Mouse (Mus musculus) CH12.LX (cell line): ENCODE measurements at regions not wholly inside any gene's neighbourhood (a gene's known extent, or its start where the extent isn't known, plus 50 kb on each side); places are given as distances from the start of the nearest gene placed in this dataset.

Source experiments
- DNase-seq: peaks from one replicate; pipeline ENCODE4 v3.0.0-alpha.2; 2013; ENCODE audit errors: extremely low read depth
- H3K27ac ChIP-seq: 2 replicates; pipeline ENCODE4 v1.5.1; 2012; ENCODE audit warnings: low read depth, mild to moderate bottlenecking, control low read depth, moderate library complexity; ENCODE audit not compliant: insufficient read depth
- H3K27me3 ChIP-seq: replicated peaks from 2 replicates; pipeline ENCODE3; 2012; ENCODE audit warnings: inconsistent platforms
- H3K36me3 ChIP-seq, 2 experiments: replicated peaks in 1 of 2; 2 replicates each; pipeline versions ENCODE3 to v1.6.1; 2012; ENCODE audit warnings: inconsistent platforms in 1 of 2, low read length in 1 of 2, mild to moderate bottlenecking in 1 of 2, mixed read lengths in 1 of 2, moderate library complexity in 1 of 2; ENCODE audit not compliant: control insufficient read depth in 1 of 2, insufficient read depth in 1 of 2
- H3K4me1 ChIP-seq, 2 experiments: 2 replicates each; pipeline ENCODE4 v1.6.1; 2012; ENCODE audit warnings: inconsistent platforms in 1 of 2, moderate library complexity in 1 of 2; ENCODE audit not compliant: insufficient read depth in 2 of 2, control insufficient read depth in 1 of 2
- H3K4me2 ChIP-seq: 2 replicates; pipeline ENCODE4 v1.6.1; 2012; ENCODE audit warnings: low read depth, mild to moderate bottlenecking, control low read depth; ENCODE audit not compliant: poor library complexity, insufficient read depth, severe bottlenecking
- H3K4me3 ChIP-seq, 3 experiments: fragments of 150-350 bp in 1 of 3; sonication (generic) in 1 of 3; replicated peaks in 1 of 3; 2 replicates each; pipeline versions ENCODE3 to v1.5.1; 2011 to 2012; ENCODE audit warnings: low read depth in 2 of 3, low read length in 2 of 3, mild to moderate bottlenecking in 2 of 3, moderate library complexity in 2 of 3, control low read depth in 1 of 3, improper control_type of control experiment in 1 of 3, inconsistent platforms in 1 of 3, mixed read lengths in 1 of 3; ENCODE audit not compliant: poor library complexity in 1 of 3
- H3K79me2 ChIP-seq: replicated peaks from 2 replicates; pipeline ENCODE4 v1.6.1; 2012; ENCODE audit warnings: mild to moderate bottlenecking, moderate library complexity; ENCODE audit not compliant: control insufficient read depth, poor library complexity, insufficient read depth, severe bottlenecking; ENCODE audit errors: extremely low read depth
- H3K9ac ChIP-seq: 2 replicates; pipeline ENCODE4 v1.6.1; 2012; ENCODE audit warnings: low read depth, mild to moderate bottlenecking, control low read depth, moderate library complexity; ENCODE audit not compliant: insufficient read depth
- H3K9me3 ChIP-seq: replicated peaks from 2 replicates; pipeline ENCODE3; 2012; ENCODE audit warnings: low read length, inconsistent platforms, mixed read lengths
- BHLHE40 ChIP-seq: IDR thresholded peaks from 2 replicates; pipeline ENCODE4 v1.6.1; 2011; ENCODE audit warnings: mild to moderate bottlenecking, low read depth, low read length, improper control_type of control experiment
- CHD1 ChIP-seq: IDR thresholded peaks from 2 replicates; pipeline ENCODE4 v1.6.1; 2012; ENCODE audit warnings: low read depth, low read length, improper control_type of control experiment, inconsistent platforms
- CHD2 ChIP-seq: IDR thresholded peaks from 2 replicates; pipeline ENCODE4 v1.6.1; 2011; ENCODE audit warnings: low read length, improper control_type of control experiment
- E2F4 ChIP-seq: IDR thresholded peaks from 2 replicates; pipeline ENCODE4 v1.6.1; 2011; ENCODE audit warnings: low read depth, low read length, improper control_type of control experiment; ENCODE audit not compliant: insufficient replicate concordance
- ELF1 ChIP-seq: IDR thresholded peaks from 2 replicates; pipeline ENCODE4 v1.6.1; 2014; ENCODE audit warnings: low read depth, mild to moderate bottlenecking, inconsistent platforms, low read length, improper control_type of control experiment
- ETS1 ChIP-seq: conservative IDR thresholded peaks from 2 replicates; pipeline ENCODE4 v1.6.1; 2012; ENCODE audit warnings: low read depth, mild to moderate bottlenecking, inconsistent platforms, low read length, improper control_type of control experiment, moderate library complexity
- GABPA ChIP-seq: IDR thresholded peaks from 2 replicates; pipeline ENCODE4 v1.6.1; 2012; ENCODE audit warnings: low read depth, low read length, improper control_type of control experiment, inconsistent platforms; ENCODE audit not compliant: insufficient replicate concordance
- HCFC1 ChIP-seq: IDR thresholded peaks from 2 replicates; pipeline ENCODE4 v1.6.1; 2012; ENCODE audit warnings: low read depth, mild to moderate bottlenecking, inconsistent platforms, low read length, improper control_type of control experiment
- KAT2A ChIP-seq: IDR thresholded peaks from 2 replicates; pipeline ENCODE4 v1.6.1; 2012; ENCODE audit warnings: low read length, improper control_type of control experiment, inconsistent platforms; ENCODE audit not compliant: insufficient replicate concordance
- MEF2A ChIP-seq: IDR thresholded peaks from 2 replicates; pipeline ENCODE4 v1.6.1; 2014; ENCODE audit warnings: low read depth, mild to moderate bottlenecking, inconsistent platforms, low read length, improper control_type of control experiment, borderline replicate concordance
- NELFE ChIP-seq: IDR thresholded peaks from 2 replicates; pipeline ENCODE4 v1.6.1; 2011; ENCODE audit warnings: low read depth, low read length, improper control_type of control experiment
- PAX5 ChIP-seq: IDR thresholded peaks from 2 replicates; pipeline ENCODE4 v1.6.1; 2012; ENCODE audit warnings: low read length, inconsistent platforms, mixed read lengths
- POLR2A ChIP-seq: IDR thresholded peaks from 2 replicates; pipeline ENCODE4 v1.6.1; 2011; ENCODE audit warnings: low read depth, mild to moderate bottlenecking, improper control_type of control experiment, low read length
- POLR2AphosphoS2 ChIP-seq: IDR thresholded peaks from 2 replicates; pipeline ENCODE4 v1.6.1; 2011; ENCODE audit warnings: low read depth, low read length, improper control_type of control experiment
- RCOR1 ChIP-seq: conservative IDR thresholded peaks from 2 replicates; pipeline ENCODE4 v1.6.1; 2012; ENCODE audit warnings: low read depth, mild to moderate bottlenecking, inconsistent platforms, low read length, improper control_type of control experiment
- SIN3A ChIP-seq: IDR thresholded peaks from 2 replicates; pipeline ENCODE4 v1.6.1; 2012; ENCODE audit warnings: low read length, improper control_type of control experiment, inconsistent platforms
- SMC3 ChIP-seq: IDR thresholded peaks from 2 replicates; pipeline ENCODE4 v1.6.1; 2011; ENCODE audit warnings: low read depth, low read length, improper control_type of control experiment
- TCF12 ChIP-seq: IDR thresholded peaks from 2 replicates; pipeline ENCODE4 v1.6.1; 2014; ENCODE audit warnings: low read depth, mild to moderate bottlenecking, inconsistent platforms, low read length, improper control_type of control experiment
- USF1 ChIP-seq: IDR thresholded peaks from 2 replicates; pipeline ENCODE4 v1.6.1; 2014; ENCODE audit warnings: low read depth, mild to moderate bottlenecking, inconsistent platforms, low read length, improper control_type of control experiment
- ZMIZ1 ChIP-seq: IDR thresholded peaks from 2 replicates; pipeline ENCODE4 v1.6.1; 2012; ENCODE audit warnings: low read depth, mild to moderate bottlenecking, inconsistent platforms, low read length, improper control_type of control experiment
- dilution Hi-C: fragments of 300-500 bp; cut with MboI; formaldehyde crosslinking; loops from 2 replicates; pipeline ENCODE4 v1.14.3; 2020; ENCODE audit warnings: low sequenced_read_pairs; ENCODE audit not compliant: extremely low pct_unique_long_range_greater_than_20kb, extremely low pct_ligation_motif_present
- in situ Hi-C: fragments of 300-500 bp; cut with MboI; formaldehyde crosslinking; loops from 3 replicates; pipeline ENCODE4 v1.14.3; 2019; ENCODE audit warnings: low sequenced_read_pairs, low pct_ligation_motif_present, low pct_unique_long_range_greater_than_20kb, mixed read lengths

DNA sequence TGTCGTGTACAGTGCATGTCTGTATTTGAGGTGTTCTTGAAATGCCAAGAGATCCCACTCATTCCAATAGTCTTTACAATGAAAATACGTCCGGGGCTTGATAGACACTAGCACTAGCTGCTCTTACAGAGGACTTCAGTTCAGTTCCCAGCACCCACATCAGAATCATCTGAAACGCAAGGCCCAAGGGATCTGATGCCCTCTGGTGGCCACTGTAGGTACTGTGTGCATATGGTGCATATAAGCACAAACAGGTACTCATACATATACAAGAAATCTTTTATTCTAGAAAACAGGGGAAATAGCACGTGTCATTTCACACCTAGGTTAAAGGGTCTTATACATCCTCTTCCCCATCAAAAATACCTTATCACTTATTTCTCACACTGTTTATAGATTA, 513.5 kb downstream of the Efnb2 start:
- no peaks in the 10 kb centered on the region for H3K79me2 ChIP-seq
- H3K4me3 ChIP-seq = no peak overlapping the region
- no peaks in the 10 kb centered on the region for H3K36me3 ChIP-seq
- no peak overlapping the region for H3K27ac ChIP-seq
- in situ Hi-C loops (no loop called here), dilution Hi-C loops (no loop called here)
- TF ChIP-seq HCFC1 = no peak
- peaks cover 57% of the 10 kb centered on the region for H3K9me3 ChIP-seq
- no peaks in the 10 kb centered on the region for H3K27me3 ChIP-seq
- no peaks in the 10 kb centered on the region for H3K4me1 ChIP-seq
- H3K4me2 ChIP-seq = no peak overlapping the region
- DNase-seq = peak; percentile 0
- no peak overlapping the region for H3K9ac ChIP-seq

DNA sequence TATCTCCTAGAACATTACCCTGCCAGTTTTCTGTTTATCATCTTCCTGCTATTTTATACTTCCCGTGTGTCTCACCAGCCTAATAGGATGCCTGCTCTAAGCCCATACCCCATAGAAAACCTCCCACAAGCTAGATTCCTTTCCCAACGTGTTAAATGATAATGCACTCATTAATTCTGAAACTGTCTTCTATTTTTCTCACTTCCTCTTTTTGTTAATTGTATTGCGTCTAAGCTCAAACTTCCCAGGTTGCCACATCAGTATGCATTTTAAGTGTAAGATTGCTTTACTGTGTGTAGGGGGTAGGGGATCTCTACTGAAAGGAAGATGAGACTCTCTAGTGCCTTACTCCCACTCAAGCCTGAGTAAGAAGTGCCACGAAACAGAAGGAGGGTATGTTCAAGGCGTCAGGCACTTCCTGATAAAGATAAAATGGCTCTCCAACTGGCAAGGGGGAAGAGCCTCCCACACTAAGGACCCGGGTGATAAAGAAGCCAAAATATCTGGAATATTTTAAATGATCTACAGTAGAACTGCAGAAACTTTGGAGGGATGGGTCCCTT, 518.0 kb downstream of the Efnb2 start:
- Histone ChIP-seq H3K27ac (no peak overlapping the region), H3K4me3 (no peak overlapping the region), H3K36me3 (no peaks in the 10 kb centered on the region), H3K9me3 (peaks cover 62% of the 10 kb centered on the region)
- no peak for TF ChIP-seq ZMIZ1
- TF ChIP-seq TCF12 = no peak
- TF ChIP-seq CHD2 = no peak
- no peak for TF ChIP-seq RCOR1
- TF ChIP-seq CHD1 = no peak
- no peak for TF ChIP-seq GABPA
- TF ChIP-seq KAT2A = no peak
- TF ChIP-seq BHLHE40 = no peak
- TF ChIP-seq USF1 = no peak
- no peak for TF ChIP-seq SIN3A
- TF ChIP-seq HCFC1 = no peak
- TF ChIP-seq MEF2A = no peak
- no peak for TF ChIP-seq ELF1
- no peak for TF ChIP-seq ETS1
- no peak for TF ChIP-seq E2F4
- no peak for TF ChIP-seq POLR2A
- TF ChIP-seq SMC3 = no peak
- TF ChIP-seq NELFE = no peak
- no peak for TF ChIP-seq POLR2AphosphoS2
- no peak for TF ChIP-seq PAX5
- TF ChIP-seq, all 38 proteins: peak for 0
- no peaks in the 10 kb centered on the region for H3K4me1 ChIP-seq
- H3K27me3 ChIP-seq = no peaks in the 10 kb centered on the region
- in situ Hi-C loops = no loop called here
- dilution Hi-C loops = no loop called here
- H3K79me2 ChIP-seq = no peaks in the 10 kb centered on the region
- no peak overlapping the region for H3K9ac ChIP-seq
- H3K4me2 ChIP-seq = no peak overlapping the region
- DNase-seq = no peak
